Mouse (Mus musculus): ENCODE data around the gene Map3k4. TPM values are rescaled to one million over a fixed set of nuclear protein-coding genes. Genes with fewer than 3 reads are reported as not detected.
A peak's percentile ranks its signal among the peaks of the same experiment; 100 is the strongest.

Map3k4 gene
- polyA plus RNA-seq (2015; fragmentation: Nextera tagmentation; extraction: Ambion mirVana) = 42.6 and 42.7 TPM in 2 replicates

DNA sequence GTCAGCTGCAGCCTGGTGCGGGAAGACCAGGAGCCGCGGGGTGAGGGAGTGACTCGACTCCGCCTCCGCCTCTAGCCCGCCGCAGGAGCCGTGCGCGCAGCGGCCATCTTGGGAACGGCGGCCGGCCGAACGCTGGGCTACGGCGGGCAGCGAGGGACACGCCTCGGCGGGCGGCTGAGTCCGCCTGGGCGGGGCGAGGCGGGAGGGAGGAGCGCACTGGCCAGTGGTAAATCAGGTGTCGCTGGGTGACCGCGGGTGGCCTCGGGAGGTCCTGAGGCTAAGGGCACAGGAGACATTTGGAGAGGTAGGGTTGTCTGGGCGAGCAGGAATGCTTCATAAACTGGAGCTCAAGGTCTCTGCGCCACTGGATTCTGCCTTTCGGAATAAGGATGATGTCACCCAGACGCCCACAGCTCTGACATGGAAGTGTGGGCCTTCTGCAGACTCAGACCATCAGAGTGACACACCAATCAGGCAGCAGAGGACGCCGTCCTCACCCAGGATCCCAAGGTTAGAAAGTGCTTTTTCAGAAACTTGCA lies at the start of gene Map3k4:
Gene Map3k4 (minus strand): TSS at position 134 of the 539 bp plus-strand sequence.
- Histone ChIP-seq H3K27me3 (no peaks in the 10 kb centered on the region), H3K27ac (peak within 1 kb of the TSS; percentile 98), H3K4me3 (peak within 1 kb of the TSS; percentile 97), H3K4me1 (peaks cover 38% of the 10 kb centered on the region), H3K9me3 (no peaks in the 10 kb centered on the region), H3K36me3 (no peaks in the 10 kb centered on the region), H3K9ac (peak within 1 kb of the TSS; percentile 95), H3K4me2 (replicated peaks) (peak within 1 kb of the TSS; percentile 77)
- under 1% methylated on average over 37 of the region's 39 CpGs for WGBS
- peak; percentile 94 for ATAC-seq (ENCODE audit: low FRiP score, low read depth)

DNA sequence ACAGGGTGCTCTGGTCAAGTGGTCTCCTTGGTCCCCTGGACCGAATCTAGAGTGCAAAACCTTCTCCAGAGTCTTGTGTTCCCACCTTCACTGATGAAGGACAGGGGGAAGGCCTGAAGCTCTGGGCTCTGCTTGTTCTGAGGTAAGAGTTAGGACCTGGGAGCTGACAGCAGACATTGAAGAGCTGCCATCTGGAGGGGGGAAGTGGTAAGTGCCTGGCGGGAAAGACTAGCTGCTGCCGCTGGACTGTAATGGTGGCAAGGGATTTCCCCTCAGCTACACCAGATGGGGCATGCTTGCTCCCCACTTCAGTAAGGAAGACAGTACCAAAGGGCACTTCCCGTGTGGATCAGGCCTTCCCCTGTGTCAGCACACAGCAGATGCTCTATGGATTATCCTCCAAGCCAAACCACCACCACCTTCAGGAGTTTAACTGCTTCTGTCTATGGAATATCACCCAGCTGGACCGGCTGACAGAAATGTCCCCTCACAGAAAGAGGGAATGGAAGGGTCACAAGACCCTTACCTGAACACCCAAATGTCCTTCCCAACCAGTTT lies 48.9 kb upstream of the Map3k4 start:
- no peak overlapping the region for H3K9ac ChIP-seq
- 31% methylated on average over 5 of the region's 5 CpGs for WGBS

DNA sequence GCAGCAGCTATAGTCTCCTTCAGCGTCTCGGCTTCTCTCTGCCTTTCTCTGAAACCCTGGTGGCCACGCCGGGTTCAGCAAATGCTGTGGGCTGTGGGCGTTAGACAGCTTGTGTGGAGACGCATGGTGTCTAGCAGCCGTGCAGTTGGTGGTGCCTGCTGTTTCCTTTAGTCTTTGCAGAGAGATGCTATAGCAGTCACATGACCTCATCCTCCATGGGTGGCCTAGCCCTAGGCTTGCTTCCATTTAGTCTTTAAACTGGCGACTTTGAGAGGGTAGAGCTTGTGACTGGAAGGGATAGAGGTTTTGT lies 45.8 kb upstream of the Map3k4 start:
- Histone ChIP-seq H3K4me1 (peaks cover 3% of the 10 kb centered on the region; the same call in 1 of the 2 replicates), H3K27me3 (0 out of 2 replicates have a peak, but pooled peaks cover 4% of the 10 kb centered on the region), H3K4me3 (no peak overlapping the region), H3K27ac (no peak overlapping the region), H3K9ac (no peak overlapping the region), H3K9me3 (no peaks in the 10 kb centered on the region), H3K36me3 (no peaks in the 10 kb centered on the region), H3K4me2 (replicated peaks) (no peak overlapping the region)
- no peak for ATAC-seq (ENCODE audit: low FRiP score, low read depth)
- 70% methylated on average over 8 of the region's 8 CpGs for WGBS

More for the DNA sequence above, 48.9 kb upstream of the Map3k4 start:
- H3K36me3 ChIP-seq = no peaks in the 10 kb centered on the region
- H3K27ac ChIP-seq = no peak overlapping the region
- ATAC-seq (ENCODE audit: low FRiP score, low read depth) = peak; percentile 64; the same call in 1 of the 2 replicates
- H3K27me3 ChIP-seq = no peaks in the 10 kb centered on the region
- H3K4me2 ChIP-seq (replicated peaks) = no peak overlapping the region
- H3K4me3 ChIP-seq = no peak overlapping the region
- H3K9me3 ChIP-seq = no peaks in the 10 kb centered on the region
- H3K4me1 ChIP-seq = peaks cover 3% of the 10 kb centered on the region; the same call in 1 of the 2 replicates

DNA sequence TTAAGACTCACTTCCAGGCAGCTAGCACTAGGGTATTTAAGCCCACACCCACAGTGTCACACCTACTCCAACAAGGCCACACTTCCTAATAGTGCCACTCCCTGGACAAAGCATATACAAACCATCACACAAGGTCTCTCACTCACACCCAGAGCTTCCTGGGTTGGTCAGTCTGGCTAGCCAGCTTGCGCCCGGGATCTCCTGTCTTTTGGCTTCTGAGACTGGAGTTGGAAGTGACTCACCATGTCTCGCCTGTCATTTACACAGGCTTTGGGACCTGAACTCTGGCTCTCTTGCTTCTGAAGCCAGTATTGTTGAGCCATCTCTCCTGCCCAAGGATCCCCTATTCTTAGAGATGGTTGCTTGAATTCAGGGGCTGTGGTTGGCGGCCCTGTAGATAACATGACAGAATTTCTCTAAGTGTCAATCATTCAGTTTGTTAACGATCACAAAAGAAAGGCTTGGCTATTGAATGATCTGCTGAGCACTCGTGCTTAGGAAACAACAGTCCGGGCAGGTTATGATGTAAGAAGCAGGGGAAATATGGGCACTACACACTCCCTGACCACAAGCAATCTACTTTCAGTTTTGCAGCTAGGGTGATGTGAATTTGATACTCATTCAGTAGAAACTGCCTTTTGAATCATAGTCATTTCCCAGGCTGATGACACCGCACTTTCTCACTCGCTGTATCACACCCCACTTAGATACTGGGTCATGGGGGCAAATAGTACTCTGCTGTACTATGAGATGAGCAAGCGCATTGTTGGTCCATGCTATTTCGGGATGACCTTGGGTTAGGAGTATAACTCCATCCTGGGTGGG lies 45.2 kb upstream of the Map3k4 start:
- H3K4me1 ChIP-seq = peaks cover 3% of the 10 kb centered on the region; the same call in 1 of the 2 replicates
- no peaks in the 10 kb centered on the region for H3K9me3 ChIP-seq
- WGBS = 88% methylated on average over 11 of the region's 11 CpGs
- no peak overlapping the region for H3K9ac ChIP-seq
- no peaks in the 10 kb centered on the region for H3K36me3 ChIP-seq
- H3K4me3 ChIP-seq = no peak overlapping the region
- no peak for ATAC-seq (ENCODE audit: low FRiP score, low read depth)
- H3K27ac ChIP-seq = no peak overlapping the region
- no peak overlapping the region for H3K4me2 ChIP-seq (replicated peaks)
- H3K27me3 ChIP-seq = 0 out of 2 replicates have a peak, but pooled peaks cover 4% of the 10 kb centered on the region

DNA sequence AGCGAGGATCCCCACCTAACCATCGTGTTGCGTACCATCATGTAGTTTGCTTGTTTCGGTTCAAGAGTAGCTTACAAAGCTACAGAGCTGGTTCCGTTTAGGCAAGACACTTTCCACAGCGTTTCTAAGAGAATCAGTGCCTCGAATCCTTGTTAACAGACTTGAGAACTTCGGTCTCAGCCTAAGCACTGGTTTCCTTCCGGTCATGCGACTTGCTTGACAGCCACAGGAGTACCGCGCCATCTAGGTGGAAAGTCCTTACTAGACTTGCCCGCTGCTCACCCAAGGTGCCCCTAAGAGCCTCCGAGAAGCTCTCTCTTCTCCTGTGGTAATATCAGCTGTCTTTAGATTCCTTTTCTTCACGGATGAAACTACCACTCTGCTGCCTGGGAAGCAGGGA lies 41.3 kb upstream of the Map3k4 start:
- H3K36me3 ChIP-seq = no peaks in the 10 kb centered on the region
- no peak overlapping the region for H3K4me2 ChIP-seq (replicated peaks)
- H3K9me3 ChIP-seq = no peaks in the 10 kb centered on the region
- H3K27ac ChIP-seq = no peak overlapping the region
- H3K4me3 ChIP-seq = no peak overlapping the region
- H3K27me3 ChIP-seq = 0 out of 2 replicates have a peak, but pooled peaks cover 4% of the 10 kb centered on the region
- WGBS = 88% methylated on average over 15 of the region's 15 CpGs
- no peak for ATAC-seq (ENCODE audit: low FRiP score, low read depth)
- H3K4me1 ChIP-seq = no peaks in the 10 kb centered on the region; the same call in 1 of the 2 replicates
- H3K9ac ChIP-seq = no peak overlapping the region

DNA sequence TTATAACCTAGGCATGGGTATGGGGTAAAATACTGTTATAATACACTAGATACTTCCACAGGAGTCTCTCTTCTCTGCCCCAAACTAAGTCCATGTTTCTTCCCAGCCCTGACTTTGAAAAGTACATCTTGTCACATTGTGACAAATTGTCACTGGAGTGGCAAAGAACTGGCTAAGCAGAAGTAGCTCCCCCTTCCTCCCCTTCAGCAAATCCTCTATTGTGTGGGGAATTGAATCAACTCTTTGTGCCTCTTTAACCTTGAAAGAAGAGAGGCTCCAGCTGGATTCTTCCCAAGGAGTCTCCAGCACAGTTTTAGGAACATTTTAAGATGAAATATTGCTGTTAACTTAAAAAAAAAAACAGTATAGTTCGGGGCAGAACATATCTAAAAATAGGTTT lies 34.2 kb upstream of the Map3k4 start:
- no peak overlapping the region for H3K4me3 ChIP-seq
- no peaks in the 10 kb centered on the region for H3K4me1 ChIP-seq
- no peaks in the 10 kb centered on the region for H3K9me3 ChIP-seq
- no peaks in the 10 kb centered on the region for H3K36me3 ChIP-seq
- no peak for ATAC-seq (ENCODE audit: low FRiP score, low read depth)
- H3K9ac ChIP-seq = no peak overlapping the region
- no peaks in the 10 kb centered on the region for H3K27me3 ChIP-seq
- WGBS = 63% methylated on average over 1 of the region's 1 CpGs
- H3K27ac ChIP-seq = no peak overlapping the region
- H3K4me2 ChIP-seq (replicated peaks) = no peak overlapping the region

DNA sequence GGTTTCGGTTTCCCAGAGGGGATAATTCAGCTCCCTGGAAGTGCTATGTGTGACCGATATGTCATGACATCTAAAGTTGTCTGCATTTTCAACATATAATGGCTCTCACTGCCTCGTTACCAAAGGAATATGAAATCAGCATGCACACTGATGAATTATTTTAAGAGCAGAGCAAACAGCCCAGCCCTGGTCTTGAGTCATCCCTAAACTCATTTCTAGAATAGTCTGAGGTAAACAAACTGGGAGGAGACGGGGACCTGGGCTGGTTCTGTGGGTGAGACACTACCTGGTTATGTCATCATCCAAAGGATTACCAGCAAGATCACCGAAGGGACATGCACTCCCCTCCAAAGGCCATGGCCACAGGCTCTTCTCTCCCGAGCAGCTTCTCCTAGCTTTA lies 33.0 kb upstream of the Map3k4 start:
- ATAC-seq (ENCODE audit: low FRiP score, low read depth) = no peak
- Histone ChIP-seq H3K4me3 (no peak overlapping the region), H3K27ac (no peak overlapping the region), H3K9ac (no peak overlapping the region), H3K36me3 (no peaks in the 10 kb centered on the region), H3K27me3 (no peaks in the 10 kb centered on the region), H3K4me1 (no peaks in the 10 kb centered on the region), H3K9me3 (no peaks in the 10 kb centered on the region), H3K4me2 (replicated peaks) (no peak overlapping the region)
- 77% methylated on average over 6 of the region's 6 CpGs for WGBS

DNA sequence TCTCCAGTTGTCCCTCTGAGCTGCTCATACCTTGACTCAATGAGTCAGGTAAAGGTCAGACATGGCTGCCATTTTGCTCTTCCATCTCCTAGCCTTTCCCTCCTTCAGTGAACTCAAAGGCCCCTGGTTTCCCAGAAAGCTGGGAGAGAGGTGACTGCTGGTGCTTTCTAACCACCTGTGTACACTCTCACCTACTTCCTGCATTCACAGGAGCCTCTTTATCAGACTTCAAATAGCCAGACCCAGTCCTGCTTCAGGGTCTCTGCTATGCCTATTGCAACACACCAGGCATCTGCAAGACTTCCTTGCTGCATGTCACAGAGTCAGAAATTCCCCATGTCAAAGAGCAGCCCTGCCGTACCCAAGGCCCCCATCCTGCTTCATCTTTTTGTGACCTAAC lies 28.9 kb upstream of the Map3k4 start:
- no peak overlapping the region for H3K27ac ChIP-seq
- no peaks in the 10 kb centered on the region for H3K36me3 ChIP-seq
- no peak overlapping the region for H3K4me2 ChIP-seq (replicated peaks)
- H3K27me3 ChIP-seq = no peaks in the 10 kb centered on the region
- no peak overlapping the region for H3K4me3 ChIP-seq
- H3K9me3 ChIP-seq = no peaks in the 10 kb centered on the region
- no peaks in the 10 kb centered on the region for H3K4me1 ChIP-seq
- 89% methylated on average over 1 of the region's 1 CpGs for WGBS
- H3K9ac ChIP-seq = no peak overlapping the region
- ATAC-seq (ENCODE audit: low FRiP score, low read depth) = no peak

DNA sequence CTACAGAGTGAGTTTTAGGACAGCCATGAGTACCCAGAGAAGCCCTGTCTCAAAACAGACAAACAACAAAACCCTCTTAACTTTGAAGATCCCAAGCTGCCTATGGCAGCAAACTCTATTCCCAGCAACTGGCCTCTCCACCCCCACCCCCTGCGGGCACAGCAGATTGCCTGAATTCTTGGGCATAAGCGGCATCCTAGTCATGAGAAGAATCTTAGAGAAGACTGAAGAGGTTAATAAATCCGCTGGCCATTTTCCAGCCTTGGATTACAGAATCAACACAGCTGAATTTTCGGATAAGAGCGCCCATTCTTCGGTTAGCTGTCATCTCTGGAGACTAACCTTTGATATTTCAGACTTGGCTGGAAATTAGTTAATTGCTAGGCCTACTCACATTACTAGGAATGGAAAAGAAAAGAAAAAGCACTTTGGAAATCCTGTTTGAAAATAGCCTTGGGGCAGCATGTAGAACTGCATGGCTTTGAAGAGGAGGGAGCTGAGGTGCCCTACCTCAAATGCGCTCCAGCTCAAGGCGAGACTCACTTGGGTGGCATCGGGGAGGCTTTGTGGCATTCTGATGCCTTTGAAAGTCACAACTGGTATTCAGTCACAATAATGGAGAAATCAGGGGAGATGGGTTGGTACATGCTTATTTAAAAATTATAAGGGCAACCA lies 25.2 kb upstream of the Map3k4 start:
- no peak for ATAC-seq (ENCODE audit: low FRiP score, low read depth)
- H3K4me1 ChIP-seq = no peaks in the 10 kb centered on the region
- no peak overlapping the region for H3K4me3 ChIP-seq
- no peak overlapping the region for H3K4me2 ChIP-seq (replicated peaks)
- H3K9ac ChIP-seq = no peak overlapping the region
- WGBS = 84% methylated on average over 9 of the region's 9 CpGs
- H3K27me3 ChIP-seq = no peaks in the 10 kb centered on the region
- H3K9me3 ChIP-seq = no peaks in the 10 kb centered on the region; the same call in 1 of the 2 replicates
- H3K36me3 ChIP-seq = no peaks in the 10 kb centered on the region
- H3K27ac ChIP-seq = no peak overlapping the region

DNA sequence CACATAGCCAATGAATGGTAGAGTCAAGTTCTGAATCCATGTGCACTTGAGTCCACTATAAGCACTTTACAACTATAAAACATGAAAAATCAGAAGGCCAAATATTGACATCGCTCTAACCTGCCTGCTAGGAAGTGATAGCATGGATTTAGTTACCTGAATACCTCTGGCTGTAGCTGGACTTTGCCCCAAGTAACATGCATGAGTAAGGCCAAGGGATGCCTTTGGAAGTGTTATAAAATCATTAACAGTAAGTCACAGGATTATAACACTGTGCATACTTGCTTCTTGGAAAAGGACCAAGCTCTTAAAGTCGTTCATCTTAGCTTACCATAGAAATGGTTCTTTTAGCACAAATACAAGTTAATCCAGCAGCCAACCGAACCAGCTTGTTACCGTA lies 18.6 kb upstream of the Map3k4 start:
- WGBS = 67% methylated on average over 4 of the region's 4 CpGs
- Histone ChIP-seq H3K27me3 (0 out of 2 replicates have a peak, but pooled peaks cover 2% of the 10 kb centered on the region), H3K4me1 (no peaks in the 10 kb centered on the region), H3K36me3 (no peaks in the 10 kb centered on the region), H3K27ac (no peak overlapping the region), H3K9me3 (no peaks in the 10 kb centered on the region; the same call in 1 of the 2 replicates), H3K4me2 (replicated peaks) (no peak overlapping the region), H3K4me3 (no peak overlapping the region), H3K9ac (no peak overlapping the region)
- no peak for ATAC-seq (ENCODE audit: low FRiP score, low read depth)

DNA sequence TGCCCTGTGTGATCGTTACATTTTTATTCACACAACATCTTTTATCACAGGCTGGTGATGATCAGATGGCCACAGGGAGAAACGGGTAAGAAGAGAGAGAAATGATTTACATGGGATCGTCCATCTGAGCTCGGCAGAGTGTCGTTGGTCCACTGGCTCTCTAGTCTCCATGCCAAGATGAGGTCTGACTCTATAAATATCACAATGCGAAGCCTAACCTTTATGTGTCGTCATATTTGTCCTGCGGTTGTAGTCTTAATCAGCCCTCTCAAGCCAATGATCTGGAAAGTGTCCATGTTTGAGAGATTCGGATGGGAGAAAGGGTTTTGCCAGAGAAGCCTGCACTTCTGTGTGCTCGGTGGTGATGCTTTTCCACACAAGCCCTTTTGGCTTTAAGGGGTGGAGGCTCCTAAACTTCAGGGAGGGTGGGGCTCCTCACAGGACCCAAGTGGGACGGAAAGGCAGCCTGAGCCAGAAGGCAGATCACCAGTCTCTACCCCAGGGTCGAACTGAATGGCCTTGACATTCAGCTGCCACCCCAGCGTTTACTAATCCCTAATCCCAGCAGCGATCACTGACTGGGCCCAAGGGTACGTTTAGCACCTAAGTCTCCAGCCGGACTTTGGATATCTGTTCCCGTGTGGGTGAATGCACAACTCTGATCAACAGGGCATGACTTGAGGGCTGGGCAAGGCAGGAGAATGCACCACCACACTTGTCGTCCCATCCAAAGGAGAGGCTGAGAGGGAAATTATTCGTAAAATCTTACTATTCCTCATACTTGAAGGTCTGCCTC lies 17.7 kb upstream of the Map3k4 start:
- Histone ChIP-seq H3K9me3 (no peaks in the 10 kb centered on the region; the same call in 1 of the 2 replicates), H3K4me1 (no peaks in the 10 kb centered on the region), H3K27me3 (0 out of 2 replicates have a peak, but pooled peaks cover 2% of the 10 kb centered on the region), H3K9ac (no peak overlapping the region), H3K27ac (no peak overlapping the region), H3K4me3 (no peak overlapping the region), H3K4me2 (replicated peaks) (no peak overlapping the region), H3K36me3 (no peaks in the 10 kb centered on the region)
- ATAC-seq (ENCODE audit: low FRiP score, low read depth) = no peak
- 84% methylated on average over 19 of the region's 19 CpGs for WGBS
